Mouse (Mus musculus): Measurements from ENCODE around the gene Fbxo17.

DNA sequence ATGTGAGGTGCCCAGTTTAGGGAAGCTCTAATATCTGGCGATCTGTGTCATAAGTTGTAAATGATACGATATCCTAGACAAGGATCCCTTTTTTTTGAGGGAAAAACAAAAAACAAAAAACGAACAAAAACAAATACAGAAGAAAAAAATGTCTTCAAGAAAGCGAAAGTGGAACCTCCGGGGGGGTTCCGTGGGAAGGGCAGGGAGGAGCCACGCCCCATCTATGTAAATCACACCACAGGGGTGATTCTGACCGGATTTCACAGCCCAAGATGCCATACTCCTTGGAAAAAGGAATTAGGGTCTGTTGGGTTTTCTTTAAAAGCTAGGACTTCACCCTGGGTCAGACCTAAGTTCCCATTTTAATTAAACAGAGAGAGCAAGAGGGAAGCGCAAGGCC, 41.6 kb upstream of the Fbxo17 start:
- no peak for TF ChIP-seq CTCF (IDR thresholded peaks at IDR 0.05; ENCODE audit: borderline replicate concordance, control insufficient read depth, extremely low read depth, insufficient read depth, low read length, poor library complexity)
- TF ChIP-seq POLR2A (IDR thresholded peaks at IDR 0.05; ENCODE audit: control insufficient read depth, extremely low read depth, insufficient read depth, low read length, poor library complexity), result no peak
